Mouse (Mus musculus) thymus, adult 2 months (tissue): ENCODE results near the gene Pip4k2b.

Experiments used
- CTCF ChIP-seq: fragments of 200-500 bp; IDR thresholded peaks from 2 replicates; pipeline ENCODE4 v1.5.1; 2012; ENCODE audit warnings: mild to moderate bottlenecking, control low read depth, low read length, moderate library complexity, borderline replicate concordance; ENCODE audit not compliant: control insufficient read depth, poor library complexity, insufficient read depth; ENCODE audit errors: extremely low read depth
- POLR2A ChIP-seq: fragments of 200-500 bp; IDR thresholded peaks from 2 replicates; pipeline ENCODE4 v1.6.1; 2012; ENCODE audit warnings: mild to moderate bottlenecking, low read length, control low read depth, moderate library complexity; ENCODE audit not compliant: control insufficient read depth, poor library complexity, insufficient read depth; ENCODE audit errors: extremely low read depth

DNA sequence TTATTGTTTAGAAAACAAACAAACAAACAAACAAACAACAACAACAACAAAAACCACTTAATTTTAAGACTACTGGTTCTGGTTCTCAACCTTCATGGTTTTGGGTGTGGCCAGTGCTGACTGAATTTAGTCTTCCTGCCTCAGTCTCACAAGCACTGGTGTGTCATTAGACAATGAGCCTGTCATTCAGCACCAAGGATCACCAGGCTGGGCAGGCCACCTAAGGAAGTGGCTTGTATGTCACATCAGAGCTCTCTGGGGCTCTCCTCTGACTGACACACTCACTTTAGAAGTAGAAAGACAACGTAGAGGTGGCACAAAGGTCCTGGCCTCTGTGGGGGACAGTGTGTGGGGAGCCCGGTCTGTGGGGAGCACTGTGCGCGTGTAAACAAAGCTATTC lies 25.5 kb downstream of the Pip4k2b start:
- TF ChIP-seq POLR2A (no peak), CTCF (no peak)
